Mouse (Mus musculus): Measurements from ENCODE around the gene Timp3.

Gene Timp3

DNA sequence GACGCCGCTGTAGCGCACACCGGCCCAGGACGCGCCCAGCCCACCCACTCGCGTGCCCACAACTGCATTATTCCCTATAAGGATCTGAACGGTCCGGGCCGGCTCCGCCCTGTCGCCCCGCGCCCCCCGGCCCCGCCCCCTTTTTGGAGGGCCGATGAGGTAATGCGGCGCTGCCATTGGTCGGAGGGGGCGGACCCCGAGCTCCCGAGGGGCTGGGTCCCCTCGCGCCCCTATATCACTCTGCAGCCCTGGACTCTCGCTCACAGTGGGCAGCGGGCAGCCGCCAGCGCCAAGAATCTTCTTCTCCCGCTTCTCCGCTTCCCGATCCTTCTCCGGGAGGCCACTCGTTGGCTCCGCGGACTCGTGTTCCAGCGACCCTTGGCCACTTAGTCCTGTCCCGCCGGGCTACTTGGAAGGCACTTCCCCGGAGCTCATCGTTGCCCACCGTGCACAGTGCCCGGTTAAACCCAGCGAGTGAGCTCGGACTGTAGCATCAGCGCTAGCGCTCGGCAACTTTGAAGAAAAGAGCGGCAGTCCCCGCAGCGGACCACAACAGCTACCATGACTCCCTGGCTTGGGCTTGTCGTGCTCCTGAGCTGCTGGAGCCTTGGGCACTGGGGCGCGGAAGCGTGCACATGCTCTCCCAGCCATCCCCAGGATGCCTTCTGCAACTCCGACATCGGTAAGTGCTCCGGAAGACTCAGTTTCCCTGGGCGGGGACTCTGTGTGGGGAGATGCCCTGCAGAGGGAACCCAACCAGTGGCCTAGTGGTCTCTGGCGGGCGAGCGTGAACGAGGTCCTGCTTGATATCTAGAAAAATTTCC lies at the start of gene Timp3:
TSS of gene Timp3 (plus strand) at position 80 of the 824 bp plus-strand sequence.
- peak; percentile 39 for DNase-seq

DNA sequence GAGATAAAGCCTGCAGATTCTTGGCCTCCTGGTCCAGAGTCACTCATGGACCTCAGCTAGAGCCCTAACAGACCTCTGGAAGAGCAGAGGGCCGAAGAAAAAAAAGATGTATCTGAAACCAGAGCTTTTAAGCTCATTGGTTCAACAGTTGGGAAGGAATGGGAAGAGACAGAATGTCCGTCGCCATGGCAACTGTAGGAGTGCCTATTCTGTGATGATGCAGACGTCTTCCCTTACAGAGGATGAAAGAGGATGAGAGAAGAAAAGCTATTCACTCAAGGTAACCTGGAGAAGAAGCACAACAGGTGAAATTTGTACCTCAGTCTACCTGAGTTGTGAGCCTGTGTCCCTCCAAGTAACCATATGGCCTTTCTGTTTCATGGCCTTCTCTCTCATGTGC lies 44.0 kb upstream of the Timp3 start:
- DNase-seq: no peak

DNA sequence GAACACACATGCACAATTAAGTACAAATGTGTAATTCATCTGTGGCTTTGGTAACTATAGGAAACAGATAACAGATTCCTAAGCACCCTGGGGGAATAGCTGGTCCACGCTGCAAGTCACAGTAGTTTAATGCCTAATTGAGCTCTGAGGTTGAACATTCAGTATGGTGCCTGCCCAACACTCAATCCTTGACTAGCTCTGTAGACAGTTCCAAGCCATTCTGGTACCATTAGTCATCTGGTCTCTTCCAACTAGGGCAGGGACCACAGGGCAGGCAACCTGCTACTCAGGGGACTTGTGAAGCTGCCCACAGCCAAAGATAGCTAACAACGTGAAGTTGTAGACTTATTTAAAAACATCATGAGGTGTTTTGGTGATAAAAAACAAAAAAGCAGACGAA lies 43.1 kb upstream of the Timp3 start:
- DNase-seq: no peak

DNA sequence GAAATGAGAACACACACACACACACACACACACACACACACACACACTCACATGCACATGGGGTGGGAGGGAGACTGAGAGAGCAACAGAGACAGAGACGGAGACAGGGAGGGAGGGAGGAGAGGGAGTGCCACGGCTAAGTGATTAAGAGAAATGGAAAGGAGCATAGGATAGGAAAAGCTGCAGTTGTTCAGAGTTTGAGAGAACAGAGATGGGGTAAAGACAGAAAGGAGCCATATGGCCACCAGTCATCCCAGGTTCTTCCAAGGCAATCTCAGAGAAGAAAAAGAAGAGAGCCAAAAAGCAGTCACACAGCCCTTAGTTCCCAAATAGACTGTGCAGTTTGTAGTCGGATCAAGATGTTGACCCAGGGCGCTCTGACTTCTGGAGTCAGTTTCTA lies 42.1 kb upstream of the Timp3 start:
- no peak for DNase-seq

DNA sequence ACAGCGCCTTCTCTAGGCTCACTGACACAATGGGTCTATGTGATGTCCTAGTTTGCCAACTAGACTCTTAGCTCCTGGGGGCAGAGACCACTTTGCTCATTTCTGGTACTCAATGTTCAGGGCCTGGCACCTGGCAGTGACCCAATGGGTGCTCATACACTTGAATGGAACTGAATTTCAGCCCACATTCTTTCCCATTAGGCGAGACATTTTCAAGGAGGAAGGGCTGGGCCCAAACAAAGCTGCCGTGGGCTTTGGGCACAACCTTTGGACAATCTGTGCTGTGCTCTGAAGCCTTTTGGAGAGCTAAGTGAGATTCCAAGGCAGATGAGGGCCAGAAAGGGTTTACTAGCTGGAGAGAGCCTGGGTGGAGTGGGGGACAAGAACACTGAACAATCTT lies 41.2 kb upstream of the Timp3 start:
- DNase-seq: no peak

- DNase-seq: no peak
Observed at GRCm38 (mm10) chr10:86261725-86262124, 38.4 kb upstream of the Timp3 start.

- DNase-seq: no peak
Observed at GRCm38 (mm10) chr10:86264618-86265017, 35.6 kb upstream of the Timp3 start.

- no peak for DNase-seq
Observed at GRCm38 (mm10) chr10:86270254-86270653, 29.9 kb upstream of the Timp3 start.

GRCm38 (mm10) chr10:86272826-86273225 lies 27.3 kb upstream of the Timp3 start:
- DNase-seq: no peak

DNA sequence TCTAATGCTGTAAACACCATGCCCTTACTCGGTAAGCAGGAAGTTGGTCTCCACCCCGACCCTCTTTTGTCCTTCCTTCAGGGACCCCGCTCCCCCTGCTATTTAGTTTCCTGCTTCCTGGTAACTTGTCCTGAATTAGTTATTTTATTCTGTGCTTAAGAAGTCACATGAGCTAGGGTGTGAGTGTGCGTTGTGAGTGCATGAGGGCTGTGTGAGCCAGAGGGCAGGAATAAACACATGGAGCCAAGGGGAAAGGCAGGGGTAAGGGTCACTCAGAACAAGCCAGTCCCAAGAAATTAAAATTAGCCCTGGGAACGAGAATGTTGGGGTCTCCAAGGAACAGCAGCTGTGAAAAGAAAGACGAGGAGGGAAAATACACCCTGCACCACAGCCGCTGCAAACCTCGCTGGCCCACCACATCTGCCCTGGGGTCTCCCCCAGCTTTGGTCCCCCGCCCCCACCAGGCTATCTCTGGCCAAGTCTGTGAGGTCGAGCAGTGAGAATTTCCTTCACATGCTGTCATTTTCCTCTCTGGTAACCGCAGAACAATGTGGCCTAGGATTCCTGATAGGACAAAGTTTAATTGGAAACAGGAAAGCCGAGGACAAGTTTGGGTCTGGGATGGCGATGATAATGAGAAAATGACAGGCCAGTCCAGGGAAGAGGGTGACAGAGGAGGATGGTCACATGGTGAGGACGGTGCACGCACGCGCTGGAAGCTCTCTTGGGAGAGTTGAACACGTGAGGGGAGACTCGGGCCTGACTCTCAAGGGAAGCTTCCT lies 26.6 kb upstream of the Timp3 start:
- no peak for DNase-seq

GRCm38 (mm10) chr10:86275585-86275984 lies 24.6 kb upstream of the Timp3 start:
- no peak for DNase-seq

- no peak for DNase-seq
Observed at GRCm38 (mm10) chr10:86277327-86277726, 22.8 kb upstream of the Timp3 start.

DNA sequence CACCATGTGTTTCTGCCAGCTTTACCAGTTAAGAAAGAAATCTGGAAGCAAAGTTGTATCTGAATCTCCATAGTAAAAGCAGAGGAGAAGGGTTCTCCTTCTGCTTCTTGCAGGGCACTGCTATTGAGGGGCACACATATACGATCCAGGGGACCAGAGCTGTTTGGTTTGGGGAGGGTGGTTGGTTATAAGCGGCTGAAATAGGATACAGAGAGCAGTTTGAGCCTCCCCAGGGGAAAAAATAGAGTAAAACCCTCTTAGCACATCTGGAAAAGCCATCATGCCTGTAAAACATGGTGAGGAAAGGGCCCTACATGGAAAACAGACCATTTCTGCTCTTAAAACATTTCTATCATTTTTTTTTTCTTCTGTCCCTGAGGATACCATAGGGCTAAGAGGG lies 21.7 kb upstream of the Timp3 start:
- no peak for DNase-seq

GRCm38 (mm10) chr10:86279579-86280168 lies 20.5 kb upstream of the Timp3 start:
- no peak for DNase-seq

DNA sequence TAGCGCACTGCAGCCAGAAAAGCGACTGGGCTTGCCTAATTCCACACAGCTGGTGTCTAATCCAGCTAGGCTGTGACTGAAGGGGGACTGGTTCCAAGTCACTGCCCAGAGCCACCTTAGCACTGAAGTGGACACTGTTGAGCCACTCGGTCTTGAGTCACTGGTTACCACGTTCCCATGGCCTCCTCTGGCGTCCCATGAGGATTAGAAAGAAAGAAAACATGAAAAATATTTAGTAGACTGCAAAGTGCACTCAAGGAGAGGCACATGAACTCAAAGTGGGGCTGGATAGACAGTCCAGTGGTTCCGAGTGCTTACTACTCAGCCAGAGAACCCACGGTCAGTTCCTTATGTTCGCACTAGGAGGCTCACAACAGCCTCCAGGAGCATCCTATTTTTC lies 18.9 kb upstream of the Timp3 start:
- no peak for DNase-seq

DNA sequence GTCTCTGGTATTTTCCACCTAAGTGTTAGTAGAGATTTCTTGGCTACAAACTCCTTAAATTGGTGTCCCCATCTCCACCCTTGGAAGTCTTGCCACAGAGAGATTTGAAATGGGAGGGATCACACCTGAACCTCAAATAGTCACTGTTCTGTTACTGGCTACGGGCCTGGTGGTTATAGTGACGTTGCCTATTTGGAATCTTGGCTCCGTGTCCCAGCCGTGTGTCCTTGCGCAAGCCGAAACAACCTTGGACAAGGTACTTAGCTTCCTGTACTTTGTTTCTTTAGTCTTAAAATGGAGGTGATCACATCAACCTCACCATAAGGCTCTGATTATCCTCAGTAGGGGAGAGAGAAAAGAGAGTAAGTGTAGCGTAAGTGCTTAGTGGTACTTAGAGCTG lies 13.7 kb upstream of the Timp3 start:
- no peak for DNase-seq

DNA sequence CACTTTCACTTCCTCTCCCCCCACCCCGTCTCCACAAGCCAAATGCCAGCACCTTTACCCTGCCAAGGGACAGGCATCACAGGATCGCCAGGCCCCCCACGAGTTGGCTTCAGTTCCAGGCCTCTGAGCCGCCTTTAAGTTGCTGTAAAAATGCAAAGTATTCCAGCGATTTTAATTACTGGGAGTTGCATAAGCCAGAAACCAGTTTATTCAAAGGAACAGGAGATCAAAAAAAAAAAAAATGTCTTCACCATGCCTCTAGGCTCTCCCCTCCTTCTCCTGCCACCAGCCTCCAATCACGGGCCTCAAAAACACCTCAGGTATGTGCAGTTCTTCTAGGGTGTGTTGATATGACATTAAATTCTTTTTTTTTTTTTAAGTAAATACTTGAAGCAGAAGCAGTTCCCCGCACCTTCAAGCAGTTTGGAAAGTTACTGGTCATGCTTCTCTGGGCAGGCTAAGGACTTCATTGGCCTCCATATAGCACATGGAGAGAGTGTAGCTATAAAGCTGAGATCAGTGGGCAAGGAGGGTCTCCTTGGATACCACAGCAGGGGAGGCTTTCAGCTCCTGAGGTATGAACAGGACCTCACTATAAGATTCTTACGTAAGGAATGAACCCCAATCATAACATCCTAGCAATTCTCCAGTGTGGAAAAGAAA lies 9.9 kb upstream of the Timp3 start:
- DNase-seq: no peak

- no peak for DNase-seq
Observed at GRCm38 (mm10) chr10:86293880-86294279, 6.3 kb upstream of the Timp3 start.

- DNase-seq: no peak
Observed at GRCm38 (mm10) chr10:86294599-86295365, 5.4 kb upstream of the Timp3 start.

- no peak for DNase-seq
Observed at GRCm38 (mm10) chr10:86295454-86296098, 4.6 kb upstream of the Timp3 start.

- DNase-seq: peak; percentile 54
Observed at GRCm38 (mm10) chr10:86296111-86296510, 4.1 kb upstream of the Timp3 start.

DNA sequence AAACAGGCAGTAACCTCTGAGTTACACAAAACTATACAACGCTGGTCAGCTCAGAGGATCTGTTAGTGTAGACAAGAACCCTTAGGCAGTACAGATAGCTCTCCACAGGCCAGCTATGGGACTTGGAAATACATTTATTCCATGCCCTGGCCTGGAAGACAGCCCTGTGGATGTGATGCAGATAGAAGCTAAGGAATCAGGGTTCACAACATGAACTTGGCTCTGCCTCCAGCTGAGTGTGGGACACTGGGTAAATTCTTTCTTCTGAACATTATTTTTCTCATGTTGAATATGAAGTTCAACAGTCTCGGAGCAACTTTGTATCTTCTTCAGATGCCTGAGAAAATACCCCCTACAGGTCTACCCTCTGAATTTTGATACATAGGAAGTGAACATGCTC lies 2.9 kb upstream of the Timp3 start:
- no peak for DNase-seq
